In the genomic region with DNA sequence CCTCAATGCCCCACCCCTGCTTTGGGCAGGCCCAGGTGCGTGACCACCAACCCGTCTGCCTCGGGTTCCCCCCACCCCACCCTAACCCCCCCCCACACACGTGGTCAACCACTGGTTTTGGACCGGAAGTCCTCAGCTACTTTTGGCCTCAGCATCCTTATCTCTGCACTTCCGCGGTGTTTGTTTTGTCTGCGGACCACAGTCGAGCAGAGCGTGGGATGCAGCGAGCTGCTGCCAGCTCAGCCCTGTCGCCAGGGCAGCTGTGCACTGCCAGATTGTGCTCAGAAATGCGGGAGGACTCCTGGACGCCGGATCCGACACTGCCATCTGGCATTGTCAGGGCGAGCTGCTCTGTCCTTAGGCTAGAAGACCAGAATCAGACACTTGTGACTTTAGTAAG, we compare ENCODE assay signal across 11 mouse cellular contexts. TPM values are rescaled to one million over a fixed set of nuclear protein-coding genes. Genes with fewer than 3 reads are reported as not detected.
DNase-seq lines count a peak whose midpoint lies in the region; ATAC-seq lines count a peak whose summit lies in the region.
"Had no signal": no experiment of that assay in that cellular context is flagged by ENCODE, and none has a peak within 500 bp of the region (broad histone marks: within the 10 kb centered on the region; RNA-seq: fewer than 3 reads in every experiment).

No protein-coding gene starts in this region.

- no peak overlapping the region for H3K4me2 ChIP-seq in forebrain, embryonic 13.5 days
- no peak overlapping the region for H3K4me2 ChIP-seq in forebrain, embryonic 12.5 days
- peak overlapping the region; percentile 45 for H3K4me2 ChIP-seq in heart, embryonic 15.5 days
- H3K4me2 ChIP-seq: embryonic facial prominence, embryonic 15.5 days had no signal

- H3K9ac ChIP-seq in forebrain, embryonic 13.5 days = no peak overlapping the region
- H3K9ac ChIP-seq in forebrain, embryonic 12.5 days = no peak overlapping the region
- H3K9ac ChIP-seq in heart, embryonic 15.5 days = peak overlapping the region; percentile 2; the same call in 1 of the 2 replicates
- H3K9ac ChIP-seq: embryonic facial prominence, embryonic 15.5 days had no signal

- H3K9me3 ChIP-seq in forebrain, embryonic 13.5 days (replicated peaks) = no peaks in the 10 kb centered on the region
- H3K9me3 ChIP-seq in forebrain, embryonic 12.5 days = no peaks in the 10 kb centered on the region
- H3K9me3 ChIP-seq in heart, embryonic 15.5 days (replicated peaks) = no peaks in the 10 kb centered on the region
- H3K9me3 ChIP-seq: embryonic facial prominence, embryonic 15.5 days had no signal

- 66% methylated on average over 17 of the region's 17 CpGs for WGBS in forebrain, embryonic 13.5 days
- 67% methylated on average over 17 of the region's 17 CpGs for WGBS in forebrain, embryonic 12.5 days
- 4% methylated on average over 17 of the region's 17 CpGs for WGBS in heart, embryonic 15.5 days

- no peaks in the 10 kb centered on the region for H3K36me3 ChIP-seq in forebrain, embryonic 13.5 days (ENCODE audit: poor library complexity, severe bottlenecking)
- no peaks in the 10 kb centered on the region for H3K36me3 ChIP-seq in forebrain, embryonic 12.5 days (replicated peaks)
- no peaks in the 10 kb centered on the region for H3K36me3 ChIP-seq in heart, embryonic 15.5 days
- H3K36me3 ChIP-seq: embryonic facial prominence, embryonic 15.5 days had no signal

- ATAC-seq in forebrain, embryonic 13.5 days = no peak
- ATAC-seq in forebrain, embryonic 12.5 days (ENCODE audit: low FRiP score) = no peak
- 0 out of 2 replicates have a peak, but pooled peaks have one; percentile 31 for ATAC-seq in heart, embryonic 15.5 days (replicated peaks; ENCODE audit: insufficient number of reproducible peaks, insufficient read depth, low FRiP score, low read depth)

- DNase-seq in 416B (ENCODE audit: low read depth) = peak; percentile 74
- peak; percentile 58 for DNase-seq in lung, postnatal 14 days
- no peak for DNase-seq in yolk sac, embryonic 10.5 days (ENCODE audit: low spot score)
- DNase-seq in gastrocnemius, adult 8-10 months (ENCODE audit: low spot score in 2 of 2) = no peak
- DNase-seq in Muller cell, postnatal 12 days (ENCODE audit: inconsistent ontology term) = no peak

- H3K4me1 ChIP-seq in forebrain, embryonic 13.5 days = no peaks in the 10 kb centered on the region
- H3K4me1 ChIP-seq in forebrain, embryonic 12.5 days = no peaks in the 10 kb centered on the region
- peaks cover 15% of the 10 kb centered on the region for H3K4me1 ChIP-seq in heart, embryonic 15.5 days (replicated peaks)
- H3K4me1 ChIP-seq: embryonic facial prominence, embryonic 15.5 days had no signal

- no peaks in the 10 kb centered on the region for H3K27me3 ChIP-seq in forebrain, embryonic 13.5 days
- H3K27me3 ChIP-seq in forebrain, embryonic 12.5 days = no peaks in the 10 kb centered on the region
- no peaks in the 10 kb centered on the region for H3K27me3 ChIP-seq in heart, embryonic 15.5 days
- H3K27me3 ChIP-seq: embryonic facial prominence, embryonic 15.5 days had no signal

- H3K4me3 ChIP-seq in forebrain, embryonic 13.5 days = no peak overlapping the region
- H3K4me3 ChIP-seq in forebrain, embryonic 12.5 days (replicated peaks) = no peak overlapping the region
- 0 out of 2 replicates have a peak overlapping the region, but pooled peaks have one; percentile 5 for H3K4me3 ChIP-seq in heart, embryonic 15.5 days
- H3K4me3 ChIP-seq: embryonic facial prominence, embryonic 15.5 days had no signal

- H3K27ac ChIP-seq in forebrain, embryonic 13.5 days = peak overlapping the region; percentile 35; the same call in 1 of the 2 replicates
- H3K27ac ChIP-seq in forebrain, embryonic 12.5 days = no peak overlapping the region
- H3K27ac ChIP-seq in heart, embryonic 15.5 days = no peak overlapping the region
- H3K27ac ChIP-seq: embryonic facial prominence, embryonic 15.5 days had no signal

RNA-seq across cellular contexts. Expression of gene Cyb561, which starts 6.2 kb away (rescaled TPM):
- 17.2 and 21.4 TPM in 2 replicates for polyA plus RNA-seq in forebrain, embryonic 13.5 days (2015; fragmentation: Nextera tagmentation; extraction: Ambion mirVana)
- polyA plus RNA-seq in forebrain, embryonic 12.5 days (2016; fragmentation: Nextera tagmentation; extraction: Ambion mirVana) = 13.2 and 14.6 TPM in 2 replicates
- 6.2 and 16.8 TPM in 2 replicates for polyA plus RNA-seq in heart, embryonic 15.5 days (2015; fragmentation: Nextera tagmentation; extraction: Ambion mirVana)
- 1 to 10 TPM; 2.8 to 5.2 (median 3.8) TPM for total RNA-seq in gastrocnemius, adult 8-10 months (2022)

RNA-seq across cellular contexts. Expression of gene Ace, which starts 8.4 kb away (rescaled TPM):
- 0.57 and 0.97 TPM in 2 replicates for polyA plus RNA-seq in forebrain, embryonic 13.5 days (2015; fragmentation: Nextera tagmentation; extraction: Ambion mirVana)
- polyA plus RNA-seq in forebrain, embryonic 12.5 days (2016; fragmentation: Nextera tagmentation; extraction: Ambion mirVana) = 0.60 and 0.78 TPM in 2 replicates
- 3.3 and 3.9 TPM in 2 replicates for polyA plus RNA-seq in heart, embryonic 15.5 days (2015; fragmentation: Nextera tagmentation; extraction: Ambion mirVana)
- total RNA-seq in gastrocnemius, adult 8-10 months (2022) = 10 to 100 TPM in 3 of 4 experiments, 1 to 10 TPM in 1; 9.4 to 21.2 (median 13.4) TPM

RNA-seq across cellular contexts. Expression of gene Ace3, which starts 35.1 kb away (rescaled TPM):
- not detected in 2 replicates for polyA plus RNA-seq in forebrain, embryonic 13.5 days (2015; fragmentation: Nextera tagmentation; extraction: Ambion mirVana)
- not detected in 2 replicates for polyA plus RNA-seq in forebrain, embryonic 12.5 days (2016; fragmentation: Nextera tagmentation; extraction: Ambion mirVana)
- polyA plus RNA-seq in heart, embryonic 15.5 days (2015; fragmentation: Nextera tagmentation; extraction: Ambion mirVana) = not detected in 2 replicates
- not detected for total RNA-seq in gastrocnemius, adult 8-10 months (2022)
- polyA plus RNA-seq: embryonic facial prominence, embryonic 15.5 days; limb, embryonic 14.5 days; spleen, adult 2 months had no signal

RNA-seq across cellular contexts. Expression of gene Kcnh6, which starts 48.6 kb away (rescaled TPM):
- polyA plus RNA-seq in forebrain, embryonic 13.5 days (2015; fragmentation: Nextera tagmentation; extraction: Ambion mirVana) = 0.40 and 0.54 TPM in 2 replicates
- polyA plus RNA-seq in forebrain, embryonic 12.5 days (2016; fragmentation: Nextera tagmentation; extraction: Ambion mirVana) = 0.36 and 0.64 TPM in 2 replicates
- polyA plus RNA-seq in heart, embryonic 15.5 days (2015; fragmentation: Nextera tagmentation; extraction: Ambion mirVana) = 0.08 and 0.46 TPM in 2 replicates
- not detected for total RNA-seq in gastrocnemius, adult 8-10 months (2022)

Comparison
In these comparisons a context has a peak if more than half of its experiments do, and no peak if none do; other contexts are left out.
1. DNase-seq: peak in 416B (single experiment) and lung, postnatal 14 days (single experiment); none in yolk sac, embryonic 10.5 days (single experiment), gastrocnemius, adult 8-10 months (0 of 2) and Muller cell, postnatal 12 days (single experiment).